Mouse (Mus musculus) adrenal gland, postnatal 4 days (tissue): Measurements from ENCODE around the gene Fbxo36. TPM values are rescaled to one million over a fixed set of nuclear protein-coding genes. Genes with fewer than 3 reads are reported as not detected.

Source experiments
- DNase-seq, 2 experiments: peaks; one replicate each; pipeline ENCODE4 v3.0.0; 2021 to 2022; ENCODE audit warnings: low spot score in 2 of 2, mixed read lengths in 2 of 2
- long read RNA-seq, 2 experiments: library from polyadenylated mRNA; stranded (forward); transcript quantifications; one replicate each; pipeline ENCODE4 v2.0.0; 2021
- total RNA-seq, 2 experiments: library from RNA; stranded (reverse); gene quantifications; 2 replicates each; pipeline ENCODE4 v1.2.3; 2021

The Fbxo36 gene
- total RNA-seq, result 1 to 10 TPM; 8.5 to 9.3 TPM
- long read RNA-seq, experiment 1, transcript Fbxo36-201 (4 exons, 901 nt), result major isoform, 14 of 19 reads
- long read RNA-seq, experiment 1, partial matches to known transcripts, result 0 of 19 reads
- long read RNA-seq, experiment 1, other reads (novel, unspliced or antisense), result 4 of 19 reads
- long read RNA-seq, experiment 2, transcript Fbxo36-201 (4 exons, 901 nt), result major isoform, 9 of 13 reads
- long read RNA-seq, experiment 2, partial matches to known transcripts, result 0 of 13 reads
- long read RNA-seq, experiment 2, other reads (novel, unspliced or antisense), result 3 of 13 reads

GRCm38 (mm10) chr1:84839309-84840017 lies at the start of gene Fbxo36:
TSS of gene Fbxo36 (plus strand) at chr1:84839841.
- peak; percentile 84 to 85 for DNase-seq

GRCm38 (mm10) chr1:84791393-84791792 lies 48.2 kb upstream of the Fbxo36 start:
- no peak for DNase-seq

- no peak for DNase-seq
Observed at GRCm38 (mm10) chr1:84795335-84795734, 44.3 kb upstream of the Fbxo36 start.

- no peak for DNase-seq
Observed at GRCm38 (mm10) chr1:84799166-84799565, 40.5 kb upstream of the Fbxo36 start.

- DNase-seq, result no peak
Observed at GRCm38 (mm10) chr1:84803788-84804187, 35.9 kb upstream of the Fbxo36 start.

DNA sequence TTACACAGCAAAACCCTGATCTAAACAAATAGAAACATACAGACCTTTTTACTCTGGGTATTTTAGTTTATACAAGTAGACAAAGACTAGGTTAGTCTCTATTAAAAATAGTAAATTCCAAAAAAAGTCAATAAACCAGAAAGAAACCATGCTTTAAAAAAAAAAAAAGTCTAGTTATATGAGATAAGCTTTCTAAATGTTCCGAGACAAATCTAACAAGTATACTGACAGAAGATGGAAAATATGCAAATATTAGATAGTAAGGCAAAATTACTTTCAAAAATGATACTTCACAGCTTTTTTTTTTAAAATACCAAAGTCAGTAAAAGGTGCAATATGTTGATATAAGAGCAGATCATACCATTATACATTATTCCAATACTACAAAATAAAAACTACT lies 22.0 kb upstream of the Fbxo36 start:
- no peak for DNase-seq

GRCm38 (mm10) chr1:84825091-84825490 lies 14.6 kb upstream of the Fbxo36 start:
- DNase-seq, result no peak

DNA sequence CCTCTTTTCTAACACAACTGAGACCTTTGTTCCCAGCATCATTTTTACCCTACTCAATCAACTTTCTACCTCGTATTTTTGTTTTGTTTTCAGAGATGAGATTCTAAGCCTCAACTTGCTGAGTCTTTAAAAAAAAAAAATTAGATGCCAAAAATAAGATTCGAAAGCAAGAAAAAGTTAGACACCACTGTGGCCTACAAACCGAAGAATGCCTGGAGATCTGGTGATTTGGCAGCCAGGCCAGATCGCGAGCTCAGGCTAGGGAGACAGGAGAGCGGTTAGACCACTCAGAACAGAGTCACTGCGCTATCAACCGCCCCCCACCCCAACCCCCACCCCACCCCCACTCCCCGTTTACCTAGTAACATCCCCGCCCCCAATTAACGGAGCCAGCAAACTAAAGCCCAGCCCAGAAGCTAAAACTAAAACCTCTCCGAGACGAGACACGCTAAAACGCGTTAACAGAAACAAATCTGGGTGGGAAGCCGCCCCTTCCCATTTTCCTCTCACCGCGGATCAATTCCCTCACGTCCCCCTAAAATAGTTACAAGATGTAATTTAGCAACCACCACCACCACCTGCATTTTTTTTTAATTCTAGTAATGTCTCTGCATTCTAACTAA lies 2.0 kb upstream of the Fbxo36 start:
- DNase-seq, result no peak

DNA sequence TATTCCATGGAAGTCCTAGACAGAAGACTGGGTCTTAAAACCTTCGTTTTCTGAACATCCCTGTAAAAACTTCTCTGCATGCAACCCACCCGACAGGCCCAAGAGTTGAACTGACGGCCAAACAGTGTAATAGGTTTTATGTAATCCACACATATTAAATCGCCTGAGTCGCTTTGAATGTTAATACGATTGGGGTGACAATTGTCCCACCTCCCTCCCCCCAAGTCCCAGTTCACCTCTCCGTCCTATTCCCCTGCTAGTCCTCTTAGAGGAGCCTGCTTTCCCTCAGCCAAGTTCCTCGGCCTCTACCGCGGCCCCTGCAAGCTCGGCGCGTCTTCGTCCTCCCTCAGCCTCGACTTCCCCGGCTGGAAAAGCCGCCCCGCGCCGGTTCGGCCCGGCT lies 1.5 kb upstream of the Fbxo36 start:
- no peak for DNase-seq

- peak; percentile 28 to 49 for DNase-seq
Observed at GRCm38 (mm10) chr1:84838621-84839151, 955 bp upstream of the Fbxo36 start.

- no peak for DNase-seq
Observed at GRCm38 (mm10) chr1:84840018-84840664, 500 bp downstream of the Fbxo36 start, which contains the start of gene Trip12. TSS of gene Trip12 (minus strand) at chr1:84840516.

GRCm38 (mm10) chr1:84841061-84841460 lies 1.4 kb downstream of the Fbxo36 start:
- DNase-seq, result no peak

GRCm38 (mm10) chr1:84843366-84843765 lies 3.7 kb downstream of the Fbxo36 start:
- DNase-seq, result no peak

GRCm38 (mm10) chr1:84847698-84848097 lies 8.1 kb downstream of the Fbxo36 start:
- DNase-seq, result no peak

GRCm38 (mm10) chr1:84848335-84848734 lies 8.7 kb downstream of the Fbxo36 start:
- no peak for DNase-seq

DNA sequence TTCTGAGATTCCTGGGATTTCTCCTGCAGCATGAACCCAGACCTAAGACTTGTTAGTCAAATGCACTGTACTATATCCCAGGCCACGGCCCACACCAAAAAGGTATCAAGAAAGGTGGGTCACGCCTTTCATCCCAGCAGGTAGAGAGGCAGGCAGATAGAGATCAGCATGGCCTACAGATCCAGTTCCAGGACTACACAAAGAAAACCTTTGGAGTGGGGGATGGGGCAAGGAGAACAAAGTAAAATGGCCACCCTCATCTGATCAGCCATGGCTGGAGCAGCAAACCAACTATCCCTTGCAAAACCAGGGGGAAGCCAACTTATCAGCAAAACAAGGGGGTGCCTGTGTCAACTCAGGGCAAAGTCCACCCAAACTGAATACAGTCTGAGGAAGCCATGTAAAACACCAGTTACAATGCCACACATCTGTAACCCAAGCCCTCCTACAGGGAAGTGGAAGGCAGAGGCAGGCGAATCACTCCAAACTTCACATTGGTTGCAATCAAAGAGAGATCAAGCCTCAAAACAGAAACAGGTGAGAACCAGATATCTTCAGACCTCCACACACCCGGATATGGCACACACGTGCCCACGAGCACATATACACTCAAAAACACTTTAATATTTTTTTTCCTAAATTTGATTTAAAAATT lies 9.3 kb downstream of the Fbxo36 start:
- DNase-seq, result no peak

DNA sequence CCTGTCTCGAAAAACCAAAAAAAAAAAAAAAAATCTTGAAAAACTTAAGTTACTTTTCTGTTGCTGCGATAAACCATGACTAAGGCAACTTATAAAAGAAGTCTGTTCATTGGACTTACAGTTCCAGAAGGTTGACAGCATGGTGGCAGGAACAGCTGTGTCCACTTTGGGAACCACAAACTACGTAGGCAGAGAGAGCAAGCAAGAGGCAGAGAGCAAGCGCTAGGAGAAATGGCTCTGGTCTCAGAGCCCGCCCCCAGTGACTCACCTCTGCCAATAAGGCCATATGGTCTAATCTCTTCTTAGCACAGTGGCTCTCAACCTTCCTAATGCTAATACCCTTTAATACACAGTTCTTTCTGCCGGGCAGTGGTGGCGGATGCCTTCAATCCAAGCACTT lies 10.2 kb downstream of the Fbxo36 start:
- DNase-seq, result no peak

GRCm38 (mm10) chr1:84850471-84850870 lies 10.8 kb downstream of the Fbxo36 start:
- no peak for DNase-seq

- DNase-seq, result no peak
Observed at GRCm38 (mm10) chr1:84851512-84852235, 12.0 kb downstream of the Fbxo36 start.

DNA sequence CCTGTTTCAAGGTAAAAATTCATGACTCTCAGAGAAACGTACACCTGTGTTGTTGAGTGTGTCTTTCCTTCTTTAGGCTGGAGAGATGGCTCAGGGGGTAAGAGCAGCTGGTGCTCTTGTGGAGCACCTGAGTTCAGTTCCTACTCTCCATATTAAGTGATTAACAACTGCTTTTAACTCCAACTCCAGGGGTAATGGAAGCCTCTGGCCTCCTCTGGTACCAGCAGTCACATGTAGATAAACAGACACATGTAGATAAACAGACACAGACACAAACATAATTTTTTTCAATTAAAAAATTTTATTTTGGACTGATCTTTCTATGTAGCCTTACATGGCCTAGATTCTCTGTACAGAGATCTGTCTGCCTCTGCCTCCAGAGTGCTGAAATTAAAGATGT lies 14.1 kb downstream of the Fbxo36 start:
- DNase-seq, result no peak
